Mouse (Mus musculus) left cerebral cortex, adult 18-20 months (tissue): Measurements from ENCODE around the gene Tmbim7. TPM values are rescaled to one million over a fixed set of nuclear protein-coding genes. Genes with fewer than 3 reads are reported as not detected.

ENCODE experiments used
- DNase-seq, 2 experiments: peaks; one replicate each; pipeline ENCODE4 v3.0.0; 2021 to 2022; ENCODE audit warnings: low spot score in 2 of 2, mixed read lengths in 1 of 2
- microRNA-seq, 2 experiments: library from miRNA; unstranded; fragments of <30 nt; microRNA quantifications; one replicate each; pipeline ENCODE4 v1.2.0; 2021
- total RNA-seq, 2 experiments: library from RNA; stranded (reverse); gene quantifications; 2 replicates each; pipeline ENCODE4 v1.2.3; 2021

The Tmbim7 gene
- total RNA-seq, 2 experiments from 2014 or later, result not detected

GRCm38 (mm10) chr5:3665225-3665624 lies 14.2 kb downstream of the Tmbim7 start:
- no peak for DNase-seq

DNA sequence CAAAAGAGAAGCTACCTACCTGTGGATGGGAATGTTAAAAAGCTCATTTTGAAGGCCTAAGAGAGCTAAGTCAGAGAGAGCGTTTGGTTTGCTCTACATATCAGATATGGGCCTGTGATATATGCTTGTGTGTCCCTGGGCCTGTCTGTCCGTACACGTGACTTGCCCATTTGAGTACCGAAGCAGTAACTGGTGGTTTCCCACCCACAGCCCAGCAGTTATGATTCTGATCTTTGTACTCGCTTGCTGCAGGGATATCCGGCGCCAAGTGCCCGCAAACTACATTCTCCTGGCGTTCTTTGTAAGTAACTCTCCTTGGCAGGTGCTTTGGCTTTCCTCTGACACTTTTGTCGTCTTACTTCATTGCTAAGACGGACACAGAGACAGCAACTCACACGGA lies 15.6 kb downstream of the Tmbim7 start:
- DNase-seq, result no peak

GRCm38 (mm10) chr5:3669938-3670554 lies 19.1 kb downstream of the Tmbim7 start:
- no peak for DNase-seq

- DNase-seq, result no peak
Observed at GRCm38 (mm10) chr5:3688298-3688697, 37.3 kb downstream of the Tmbim7 start.

DNA sequence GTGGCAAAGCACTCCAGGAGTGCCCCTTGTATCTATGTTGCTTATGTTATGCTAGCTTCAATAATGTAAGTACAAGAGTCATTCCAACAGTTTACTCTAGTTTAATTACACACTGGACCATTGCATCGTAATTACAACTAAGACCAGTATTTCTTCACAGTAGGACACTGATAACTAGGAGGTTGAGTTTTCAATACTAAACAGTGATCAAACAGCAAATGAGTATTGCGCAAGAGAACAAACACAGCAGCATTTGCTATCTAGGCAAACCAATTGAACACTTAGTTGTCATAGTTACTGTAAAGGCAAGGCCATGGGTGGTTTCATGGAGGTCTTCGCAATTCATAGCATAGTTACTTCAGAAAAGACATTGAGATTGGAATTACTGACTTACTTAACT lies 40.3 kb downstream of the Tmbim7 start:
- DNase-seq, result no peak

DNA sequence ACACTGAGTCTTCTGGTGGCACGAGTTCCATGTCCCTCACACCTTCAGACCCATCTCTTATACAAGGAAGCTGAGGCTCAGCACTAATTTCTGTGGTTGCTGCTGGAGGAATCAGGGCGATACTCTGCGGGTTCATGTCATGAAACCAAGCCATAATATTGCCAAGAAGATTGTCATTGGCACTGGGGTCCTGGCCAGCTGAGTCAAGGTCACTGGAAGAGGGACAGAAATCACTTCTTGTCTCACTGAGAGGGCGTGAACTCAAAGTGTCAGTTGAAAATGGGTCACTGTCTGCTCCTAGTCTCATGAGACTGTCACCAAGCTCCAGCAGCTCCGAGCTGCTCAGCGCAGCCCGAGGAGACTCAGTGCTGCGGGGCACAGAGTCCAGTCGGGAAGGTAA lies 42.0 kb downstream of the Tmbim7 start:
- DNase-seq, result no peak

DNA sequence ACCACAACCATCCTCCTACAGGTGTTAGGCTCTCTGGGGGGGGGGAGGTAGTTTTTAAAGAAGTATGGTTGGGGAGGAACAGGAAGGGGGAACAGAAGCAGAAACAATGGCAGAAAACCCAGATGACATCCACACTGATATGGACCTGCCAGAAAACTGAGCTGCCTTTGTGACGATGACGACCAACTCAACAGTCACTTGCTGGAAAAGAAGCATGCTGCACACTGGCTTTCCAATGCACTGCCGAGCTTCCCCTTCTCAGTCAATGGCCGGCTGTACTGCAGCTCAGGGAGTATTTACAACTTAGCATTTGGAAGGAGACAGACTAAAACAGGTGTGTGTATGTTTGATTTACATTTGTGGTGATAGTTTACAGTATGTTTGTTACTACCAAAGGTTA lies 44.2 kb downstream of the Tmbim7 start:
- DNase-seq, result no peak

DNA sequence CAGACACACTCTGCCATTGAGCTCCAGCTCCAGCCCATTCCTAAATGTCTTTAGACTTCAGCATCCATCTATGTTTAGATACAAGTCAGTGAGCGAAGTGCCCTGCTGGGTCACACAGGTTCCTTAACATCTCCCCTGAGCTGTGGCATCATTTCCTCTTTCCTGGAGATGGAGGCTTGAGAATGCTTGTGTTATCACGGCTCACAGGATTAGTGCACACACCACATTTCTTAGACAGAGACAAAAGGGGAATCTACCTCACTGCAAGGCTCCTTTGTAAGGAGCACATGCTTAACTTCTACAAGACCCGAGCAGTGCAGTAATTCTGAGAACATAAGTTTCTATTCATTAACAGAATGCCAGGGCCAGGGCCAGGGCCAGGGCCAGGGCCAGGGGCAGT lies 45.0 kb downstream of the Tmbim7 start:
- DNase-seq, result no peak

DNA sequence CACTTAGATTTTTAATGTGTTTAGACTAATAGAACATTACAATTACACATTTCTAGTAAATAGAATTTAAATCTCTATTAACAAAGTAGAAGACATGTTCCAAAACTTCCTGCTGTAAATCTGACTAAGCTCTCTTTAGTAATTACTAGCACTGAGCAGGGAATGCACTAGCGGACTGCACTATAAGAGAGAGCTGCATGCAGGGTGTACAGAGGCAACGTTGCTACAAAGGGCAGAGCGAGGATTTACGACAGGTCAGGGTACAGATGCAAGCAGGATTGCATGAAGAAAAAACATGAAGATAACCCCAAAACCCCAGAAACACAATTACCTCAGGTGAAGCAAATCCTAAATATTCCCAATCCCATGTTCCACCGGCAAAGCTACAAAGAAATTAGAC lies 49.0 kb downstream of the Tmbim7 start:
- DNase-seq, result no peak

GRCm38 (mm10) chr5:3702180-3702579 lies 51.2 kb downstream of the Tmbim7 start:
- no peak for DNase-seq

DNA sequence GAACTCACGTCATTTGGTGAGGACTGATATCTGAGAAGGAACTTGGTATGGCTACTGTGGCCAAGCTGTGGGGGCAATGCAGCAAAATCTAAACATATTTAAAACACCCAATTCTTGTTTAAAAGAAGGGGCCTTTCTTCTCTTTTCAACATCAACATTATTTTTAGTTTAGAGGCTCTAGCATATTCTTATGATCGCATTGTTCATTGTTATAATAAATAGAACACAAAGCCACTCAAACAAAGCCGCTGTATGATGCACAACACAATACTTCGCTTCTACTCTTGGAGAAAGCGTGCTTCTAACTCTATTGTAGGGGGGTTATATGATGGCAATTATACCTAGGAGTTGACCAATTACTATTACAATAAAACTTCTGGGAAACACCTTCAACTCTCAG lies 64.8 kb downstream of the Tmbim7 start:
- no peak for DNase-seq

GRCm38 (mm10) chr5:3719371-3719770 lies 68.4 kb downstream of the Tmbim7 start:
- no peak for DNase-seq

- no peak for DNase-seq
Observed at GRCm38 (mm10) chr5:3722873-3723272, 71.9 kb downstream of the Tmbim7 start.

DNA sequence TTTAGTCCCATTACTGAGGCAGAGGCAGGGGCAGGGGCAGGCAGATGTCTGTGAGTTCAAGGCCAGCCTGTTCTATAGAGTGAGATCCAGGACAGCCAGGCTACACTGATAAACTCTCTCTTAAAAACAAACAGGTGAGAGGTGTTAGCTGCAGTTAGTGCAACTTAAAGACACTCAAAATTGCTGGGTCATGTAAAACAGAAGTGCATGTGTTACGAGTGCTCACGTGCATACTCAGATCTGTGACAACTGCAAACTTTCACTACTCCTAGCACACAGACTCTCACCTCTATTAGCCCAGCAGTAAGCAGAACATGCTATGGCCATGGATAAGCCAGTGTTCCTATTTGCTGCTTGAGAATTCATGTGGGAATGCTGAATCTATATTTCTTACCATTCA lies 72.4 kb downstream of the Tmbim7 start:
- no peak for DNase-seq

DNA sequence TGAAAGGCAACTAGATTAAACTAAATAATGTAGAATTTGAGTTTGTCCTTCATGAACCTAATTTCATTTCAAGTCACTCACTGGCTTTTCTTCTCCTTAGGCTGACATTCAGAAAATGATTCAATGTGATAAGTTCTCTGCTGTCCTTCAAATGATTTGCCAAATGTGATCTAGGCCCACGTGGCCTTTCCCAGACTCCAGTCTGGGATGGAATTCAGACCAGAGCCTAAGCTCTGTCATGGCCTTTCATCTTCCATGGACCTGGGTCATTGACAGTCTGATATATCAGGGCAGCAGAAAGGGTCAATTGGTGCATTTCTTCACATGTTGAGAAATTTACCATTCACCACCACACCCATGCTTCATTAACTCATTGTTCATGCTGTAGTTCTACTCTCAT lies 74.5 kb downstream of the Tmbim7 start:
- no peak for DNase-seq

DNA sequence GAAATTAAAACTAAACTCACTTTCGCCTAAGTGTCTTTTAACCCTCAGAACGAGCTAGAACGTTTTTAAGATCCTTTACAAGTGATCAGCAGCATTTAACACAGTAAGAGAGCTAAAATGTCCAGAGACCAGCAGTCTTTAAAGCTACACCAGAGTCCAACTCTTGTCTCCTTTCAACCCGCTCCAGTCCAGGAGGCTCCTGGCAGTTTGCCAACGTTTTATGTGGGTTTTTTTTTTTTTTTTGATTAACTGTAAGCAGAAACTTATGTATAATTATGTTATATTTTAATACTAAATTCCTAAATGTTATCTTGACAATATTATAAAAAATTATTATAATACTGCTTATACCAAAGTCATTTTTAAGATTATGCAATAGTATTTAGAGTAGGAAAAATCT lies 77.8 kb downstream of the Tmbim7 start:
- DNase-seq, result no peak

Small RNAs within 50 kb of the gene (microRNA-seq; reads per million reads assigned to microRNA genes)
- gene Gm22926, result 0 reads per million in 2 experiments
- gene Gm26238, result 0 reads per million in 2 experiments

Other genes with a start within 250 kb of the Tmbim7 start
- 10 to 100 TPM; 45.8 to 46.6 TPM for gene Fam133b, start 107.3 kb upstream of the Tmbim7 start, total RNA-seq
- 1 to 10 TPM; 4.1 to 4.6 TPM for gene 1700109H08Rik, start 79.6 kb upstream of the Tmbim7 start, total RNA-seq
- gene Pex1, start 55.1 kb upstream of the Tmbim7 start, total RNA-seq, result 10 to 100 TPM; 22.0 to 26.8 TPM
- 10 to 100 TPM; 11.9 to 14.6 TPM for gene Rbm48, start 54.6 kb upstream of the Tmbim7 start, total RNA-seq
- gene Gatad1, start 6.0 kb downstream of the Tmbim7 start, total RNA-seq, result 100 to 1,000 TPM; 124 to 133 TPM
- gene Ankib1, start 151.7 kb downstream of the Tmbim7 start, total RNA-seq, result 100 to 1,000 TPM; 125 to 130 TPM
- 10 to 100 TPM; 51.8 to 51.9 TPM for gene Krit1, start 152.0 kb downstream of the Tmbim7 start, total RNA-seq
- under 1 TPM in 1 of 2 experiments, not detected in 1; 0.16 TPM for gene Lrrd1, start 194.0 kb downstream of the Tmbim7 start, total RNA-seq
- 1 to 10 TPM; 7.2 to 9.2 TPM for gene Mterf1a, start 242.8 kb downstream of the Tmbim7 start, total RNA-seq